Mouse (Mus musculus) E14TG2a.4 (cell line): ENCODE measurements around the gene Ncapg.

Source experiments
- H3K27me3 ChIP-seq: 2 replicates; pipeline ENCODE4 v1.6.1; 2014; ENCODE audit warnings: low read length, control low read depth; ENCODE audit not compliant: insufficient read depth
- H3K36me3 ChIP-seq: 2 replicates; pipeline ENCODE4 v1.6.1; 2014; ENCODE audit warnings: low read length, control low read depth; ENCODE audit not compliant: insufficient read depth
- H3K4me1 ChIP-seq: replicated peaks from 2 replicates; pipeline ENCODE4 v1.6.1; 2014; ENCODE audit warnings: low read depth, low read length, control low read depth
- H3K4me3 ChIP-seq: replicated peaks from 2 replicates; pipeline ENCODE4 v1.5.1; 2014; ENCODE audit warnings: mild to moderate bottlenecking, low read length
- H3K9me3 ChIP-seq: 2 replicates; pipeline ENCODE4 v1.6.1; 2014; ENCODE audit warnings: low read length, control low read depth
- CTCF ChIP-seq: conservative IDR thresholded peaks from 2 replicates; pipeline ENCODE4 v1.5.1; 2014; ENCODE audit warnings: low read length
- NANOG ChIP-seq: IDR thresholded peaks from 2 replicates; pipeline ENCODE4 v1.6.1; 2014; ENCODE audit warnings: borderline replicate concordance, low read length, mixed read lengths
- POU5F1 ChIP-seq: IDR thresholded peaks from 2 replicates; pipeline ENCODE4 v1.6.1; 2014; ENCODE audit warnings: low read length, borderline replicate concordance

Ncapg gene

DNA sequence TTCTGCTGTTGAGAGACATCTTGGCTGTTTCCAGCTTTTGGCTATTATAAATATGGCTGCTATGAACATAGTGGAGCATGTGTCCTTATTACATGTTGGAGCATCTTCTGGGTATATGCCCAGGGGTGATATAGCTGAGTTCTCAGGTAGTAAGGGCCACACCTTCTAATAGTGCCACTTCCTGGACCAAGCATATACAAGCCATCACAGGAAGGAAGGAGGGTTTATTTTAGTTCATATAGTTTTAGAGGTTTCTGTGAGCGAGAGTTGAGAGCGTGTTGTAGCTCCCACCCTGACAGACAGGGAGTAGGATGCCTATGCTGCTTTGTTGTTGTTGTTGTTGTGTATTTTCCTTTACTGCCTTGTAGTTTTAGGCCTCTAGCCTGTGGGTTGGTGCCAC is 15.5 kb downstream of the Ncapg start:
- Histone ChIP-seq H3K27me3 (no peaks in the 10 kb centered on the region), H3K36me3 (peaks cover 67% of the 10 kb centered on the region), H3K4me1 (peaks cover 5% of the 10 kb centered on the region; the same call in 1 of the 2 replicates), H3K9me3 (no peaks in the 10 kb centered on the region), H3K4me3 (no peak overlapping the region)
- TF ChIP-seq NANOG (no peak), POU5F1 (no peak), CTCF (no peak)

DNA sequence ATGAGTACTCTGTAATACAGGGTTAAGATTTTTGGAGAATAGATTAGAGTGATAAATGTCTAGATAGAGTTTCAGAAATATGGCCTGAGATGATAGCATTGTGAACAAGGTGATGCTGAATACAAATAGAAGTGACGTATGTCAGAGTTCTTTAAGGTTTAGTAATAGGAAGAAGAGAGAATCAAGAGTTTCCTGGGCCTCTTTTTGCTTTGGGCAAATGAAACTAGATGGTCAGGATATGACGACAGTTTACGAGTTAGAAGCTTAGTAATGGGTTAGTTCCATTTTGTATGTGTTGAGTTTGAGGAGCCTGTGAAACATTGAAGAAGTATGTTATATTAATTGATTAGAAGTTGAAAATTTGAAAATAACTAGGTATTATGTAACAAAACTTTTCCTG is 16.5 kb downstream of the Ncapg start:
- H3K4me1 ChIP-seq, result peaks cover 5% of the 10 kb centered on the region; the same call in 1 of the 2 replicates
- TF ChIP-seq POU5F1 (no peak), CTCF (no peak)
- H3K36me3 ChIP-seq, result peaks cover 58% of the 10 kb centered on the region
- no peak overlapping the region for H3K4me3 ChIP-seq
- no peaks in the 10 kb centered on the region for H3K9me3 ChIP-seq
- no peaks in the 10 kb centered on the region for H3K27me3 ChIP-seq

DNA sequence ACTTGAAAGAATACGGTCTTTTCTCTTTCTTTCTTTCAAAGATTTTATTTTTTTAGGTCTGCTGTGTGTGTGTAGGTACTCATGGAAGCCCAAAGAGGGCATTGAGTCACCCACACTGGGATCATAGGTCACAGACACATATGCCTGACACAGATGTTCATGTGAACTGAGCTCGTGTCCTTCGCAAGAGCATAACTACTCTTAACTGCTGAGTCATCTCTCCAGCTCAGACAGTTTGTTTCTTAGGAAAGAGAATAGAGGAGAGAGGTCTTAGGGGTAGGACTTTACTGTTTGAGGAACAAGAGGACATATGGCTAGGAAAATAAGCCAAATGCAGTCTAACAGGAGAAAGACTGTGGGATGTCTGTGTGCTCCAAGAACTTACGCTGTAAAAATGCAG is 19.4 kb downstream of the Ncapg start:
- no peaks in the 10 kb centered on the region for H3K27me3 ChIP-seq
- peaks cover 5% of the 10 kb centered on the region; the same call in 1 of the 2 replicates for H3K4me1 ChIP-seq
- no peaks in the 10 kb centered on the region for H3K9me3 ChIP-seq
- H3K4me3 ChIP-seq, result no peak overlapping the region
- no peak for TF ChIP-seq NANOG
- no peak for TF ChIP-seq POU5F1
- no peak for TF ChIP-seq CTCF
- peaks cover 51% of the 10 kb centered on the region for H3K36me3 ChIP-seq

DNA sequence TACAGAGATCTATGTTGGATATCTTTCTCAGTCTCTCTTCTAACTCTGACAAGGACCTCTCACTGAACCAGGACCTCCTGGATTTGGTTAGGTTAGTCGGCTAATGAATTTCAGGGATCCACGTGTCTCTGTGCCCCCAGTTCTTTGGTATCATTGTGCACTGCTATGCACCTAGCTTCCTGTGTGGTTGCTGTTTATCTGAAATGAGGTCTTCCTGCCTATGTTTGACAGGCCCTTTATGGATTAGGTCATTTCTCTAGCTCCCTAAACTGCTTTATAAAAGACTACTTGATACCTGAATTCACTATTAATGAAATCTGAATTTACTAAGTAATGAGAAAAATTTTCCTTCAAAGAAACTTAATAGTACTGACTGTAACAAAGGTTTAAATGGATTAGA is 21.1 kb downstream of the Ncapg start:
- TF ChIP-seq POU5F1 (no peak), NANOG (no peak), CTCF (no peak)
- Histone ChIP-seq H3K36me3 (peaks cover 45% of the 10 kb centered on the region), H3K27me3 (no peaks in the 10 kb centered on the region), H3K4me1 (peaks cover 5% of the 10 kb centered on the region; the same call in 1 of the 2 replicates), H3K4me3 (no peak overlapping the region), H3K9me3 (no peaks in the 10 kb centered on the region)

DNA sequence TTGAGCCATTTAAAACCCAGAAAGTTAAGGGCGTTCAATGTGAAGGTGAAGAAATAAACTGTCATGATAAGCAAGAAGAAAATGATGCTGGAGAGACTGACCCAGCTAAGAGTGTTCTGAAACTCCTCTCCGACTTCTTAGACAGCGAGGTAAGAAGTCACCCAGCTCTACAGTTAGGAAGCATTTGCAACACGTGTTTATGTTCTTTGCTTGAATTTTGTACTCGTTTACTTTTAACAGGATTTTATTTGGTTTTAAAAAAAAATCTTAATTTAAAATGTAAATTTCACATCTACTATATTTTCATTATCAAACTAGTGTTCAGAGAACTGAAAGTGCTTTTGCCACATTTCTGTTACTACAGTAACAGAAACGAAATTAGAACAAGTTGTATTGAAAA is 22.0 kb downstream of the Ncapg start:
- Histone ChIP-seq H3K4me1 (peaks cover 5% of the 10 kb centered on the region; the same call in 1 of the 2 replicates), H3K4me3 (no peak overlapping the region), H3K27me3 (no peaks in the 10 kb centered on the region), H3K9me3 (no peaks in the 10 kb centered on the region), H3K36me3 (peaks cover 47% of the 10 kb centered on the region)
- TF ChIP-seq CTCF, result no peak
- TF ChIP-seq POU5F1, result no peak
- TF ChIP-seq NANOG, result no peak

DNA sequence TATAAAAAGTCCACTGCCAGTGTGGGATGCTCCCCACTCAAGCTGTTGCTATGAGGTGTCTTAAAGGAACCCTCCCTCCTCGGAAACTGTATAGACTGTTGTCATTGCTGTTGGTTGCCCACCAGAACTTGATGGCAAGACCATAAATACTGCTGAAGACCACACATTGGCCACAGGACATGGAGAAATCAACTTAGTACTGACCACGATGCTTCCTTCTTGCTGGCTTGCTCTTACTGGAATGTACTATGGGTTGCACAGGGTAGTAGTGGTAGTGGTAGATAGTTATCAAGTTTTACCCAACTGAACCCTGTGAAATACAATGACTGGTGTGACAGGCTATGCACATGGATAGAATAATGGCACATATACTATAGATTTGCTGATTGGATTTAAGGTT is 37.1 kb downstream of the Ncapg start:
- H3K27me3 ChIP-seq, result no peaks in the 10 kb centered on the region
- peaks cover 36% of the 10 kb centered on the region for H3K36me3 ChIP-seq
- H3K9me3 ChIP-seq, result no peaks in the 10 kb centered on the region
- H3K4me3 ChIP-seq, result no peak overlapping the region
- no peaks in the 10 kb centered on the region for H3K4me1 ChIP-seq
- TF ChIP-seq NANOG (no peak), POU5F1 (no peak)

DNA sequence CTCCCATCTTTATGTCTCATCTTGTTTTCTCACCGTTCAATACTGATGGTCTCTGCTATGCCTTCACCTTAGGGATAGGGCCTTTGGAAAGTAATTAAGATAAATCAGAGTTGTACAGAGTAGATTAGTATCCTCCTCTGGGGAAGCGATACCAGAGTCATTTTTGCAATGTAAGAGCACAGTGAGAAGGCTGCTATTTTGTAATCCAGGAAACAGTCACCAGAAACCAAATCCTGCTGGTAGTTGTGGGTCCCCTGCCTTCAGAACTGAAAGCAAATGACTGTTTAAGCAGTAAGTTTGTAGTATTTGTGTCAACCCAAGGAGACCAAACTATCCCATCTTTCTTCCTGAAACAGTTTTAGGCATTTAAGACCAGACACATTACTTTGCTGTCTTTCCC is 39.9 kb downstream of the Ncapg start:
- Histone ChIP-seq H3K4me3 (no peak overlapping the region), H3K4me1 (no peaks in the 10 kb centered on the region), H3K36me3 (peaks cover 36% of the 10 kb centered on the region), H3K27me3 (no peaks in the 10 kb centered on the region), H3K9me3 (no peaks in the 10 kb centered on the region)
- TF ChIP-seq POU5F1 (no peak), CTCF (no peak)

DNA sequence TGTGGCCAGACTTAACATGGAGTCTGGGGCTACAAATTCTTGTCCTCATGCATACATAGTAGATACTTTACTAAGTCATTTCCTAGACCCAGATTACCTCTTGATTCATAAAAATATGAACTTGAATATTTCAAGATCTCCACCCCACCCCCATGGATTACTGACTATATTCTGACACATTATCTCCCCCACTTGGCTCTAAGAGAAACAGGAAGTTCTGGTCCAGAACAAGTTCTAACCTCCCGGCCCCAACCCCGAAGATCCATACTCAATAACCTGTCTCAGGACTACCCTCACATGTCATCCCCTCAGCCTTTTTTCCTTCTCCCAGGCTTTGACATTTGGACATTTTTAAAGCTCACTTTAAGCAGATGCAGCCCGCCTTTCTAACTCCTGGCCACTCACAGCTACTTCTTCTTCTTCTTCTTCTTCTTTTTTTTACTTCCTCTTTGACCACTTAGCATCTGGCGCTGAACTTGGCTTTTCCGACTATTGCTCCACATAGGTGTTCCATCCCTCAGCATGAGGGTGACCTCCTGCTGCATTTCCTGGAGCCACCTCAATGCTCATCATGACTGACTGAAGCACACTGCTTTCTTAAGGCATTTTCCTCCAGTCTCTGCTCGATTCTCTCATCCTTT is 49.2 kb downstream of the Ncapg start:
- no peaks in the 10 kb centered on the region for H3K36me3 ChIP-seq
- TF ChIP-seq POU5F1 (no peak), CTCF (no peak)
- no peaks in the 10 kb centered on the region for H3K9me3 ChIP-seq
- H3K4me1 ChIP-seq, result no peaks in the 10 kb centered on the region
- H3K27me3 ChIP-seq, result no peaks in the 10 kb centered on the region
- H3K4me3 ChIP-seq, result no peak overlapping the region

DNA sequence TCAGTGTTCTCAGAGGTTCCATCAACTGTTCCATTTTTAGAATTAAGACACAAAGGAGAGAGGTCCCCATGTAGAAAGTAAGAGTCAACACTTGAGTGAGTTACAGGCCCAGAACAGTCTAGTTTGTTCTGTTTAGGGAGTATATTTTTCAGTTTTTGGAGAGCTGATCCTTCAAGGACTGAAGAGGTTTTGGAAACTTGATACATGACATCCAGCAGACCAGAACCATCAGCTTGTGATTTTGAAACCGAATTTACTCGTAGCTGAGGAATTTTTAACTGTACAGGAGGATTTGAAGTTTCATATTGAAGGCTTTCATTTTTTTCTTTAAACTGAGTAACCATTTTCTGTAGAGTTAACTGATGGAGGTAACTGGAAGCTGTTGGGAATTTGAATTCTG is 64.0 kb downstream of the Ncapg start:
- no peaks in the 10 kb centered on the region for H3K4me1 ChIP-seq

More for the DNA sequence above, 64.0 kb downstream of the Ncapg start:
- Histone ChIP-seq H3K4me3 (no peak overlapping the region), H3K9me3 (no peaks in the 10 kb centered on the region), H3K27me3 (no peaks in the 10 kb centered on the region), H3K36me3 (no peaks in the 10 kb centered on the region)
- TF ChIP-seq POU5F1, result no peak
- no peak for TF ChIP-seq NANOG
- no peak for TF ChIP-seq CTCF
